Mouse (Mus musculus): ENCODE measurements around the gene Gltpd2.
"Not testable (repeated sequence)": the region's sequence is repeated elsewhere in the genome, so short reads cannot be mapped to it uniquely, and the experiment has no call there.

The Gltpd2 gene

GRCm38 (mm10) chr11:70518923-70519322 lies at the start of gene Gltpd2:
Gene Gltpd2 (plus strand): TSS chr11:70519196.
- no peak for DNase-seq

GRCm38 (mm10) chr11:70469764-70470163 lies 49.2 kb upstream of the Gltpd2 start:
- DNase-seq, result no peak

GRCm38 (mm10) chr11:70472716-70473115 lies 46.3 kb upstream of the Gltpd2 start:
- DNase-seq, result no peak

- not testable (repeated sequence) for DNase-seq
These were observed 45.7 kb upstream of the Gltpd2 start for GRCm38 (mm10) chr11:70473291-70473690.

GRCm38 (mm10) chr11:70474872-70475534 lies 44.0 kb upstream of the Gltpd2 start:
- DNase-seq, result no peak

- DNase-seq, result no peak
These were observed 33.5 kb upstream of the Gltpd2 start for GRCm38 (mm10) chr11:70485498-70485897.

DNA sequence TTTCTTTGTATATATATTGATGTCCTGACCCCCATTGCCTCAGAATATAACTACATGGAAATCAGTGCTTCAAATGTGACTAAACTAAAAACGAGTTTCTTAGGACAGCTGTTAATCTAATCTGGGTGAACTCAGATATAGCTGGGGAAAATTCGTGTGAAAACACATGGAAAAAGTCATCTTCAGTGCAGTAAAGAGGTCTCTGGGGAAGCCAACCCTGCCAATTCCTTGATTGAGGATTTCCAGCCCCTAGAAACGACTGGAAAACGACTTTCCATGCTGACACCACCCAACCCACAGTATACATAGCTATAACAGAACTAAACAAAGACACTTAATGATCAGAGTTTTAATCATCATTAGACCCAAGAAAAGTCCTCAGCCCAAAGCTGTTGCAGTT lies 31.2 kb upstream of the Gltpd2 start:
- no peak for DNase-seq

DNA sequence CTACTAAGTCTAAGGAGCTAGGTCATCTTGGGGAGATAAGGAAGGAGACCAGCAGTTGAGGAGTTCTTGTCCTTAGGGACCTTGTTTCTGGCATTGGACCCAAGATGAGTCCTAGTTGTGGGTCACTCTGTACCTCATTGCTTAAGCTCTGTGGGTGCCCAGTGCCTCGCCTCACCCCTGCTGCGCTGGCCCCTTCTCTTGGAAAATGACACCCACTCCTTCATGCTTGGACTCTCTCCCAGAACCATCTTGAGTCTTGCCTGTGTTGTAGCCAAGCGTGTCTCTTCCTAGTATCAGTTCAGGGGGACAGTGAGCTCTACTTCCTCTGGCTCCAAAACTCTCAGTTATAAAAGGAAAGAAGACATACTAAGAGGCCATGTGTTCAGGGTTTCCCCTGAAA lies 29.9 kb upstream of the Gltpd2 start:
- no peak for DNase-seq

DNA sequence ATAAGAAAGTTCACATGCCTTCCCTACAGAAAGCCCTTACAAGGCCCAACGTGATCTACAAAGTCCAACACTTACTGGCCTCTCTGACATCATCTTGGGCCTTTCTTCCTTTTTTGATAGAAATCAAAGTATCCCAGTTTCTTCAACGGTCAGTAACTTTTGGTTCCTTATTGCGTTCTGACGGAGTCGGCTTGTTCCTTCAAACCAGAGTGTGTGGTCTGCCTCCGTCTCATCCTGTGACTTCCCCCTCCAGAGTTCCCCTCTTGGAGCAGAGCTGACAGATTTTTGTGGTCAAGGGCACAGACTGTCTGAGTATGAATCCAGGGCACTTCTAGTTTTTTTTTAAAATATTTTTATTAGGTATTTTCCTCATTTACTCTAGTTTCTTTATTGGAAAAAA lies 29.3 kb upstream of the Gltpd2 start:
- DNase-seq, result no peak

GRCm38 (mm10) chr11:70499566-70500475 lies 19.2 kb upstream of the Gltpd2 start:
- no peak for DNase-seq

DNA sequence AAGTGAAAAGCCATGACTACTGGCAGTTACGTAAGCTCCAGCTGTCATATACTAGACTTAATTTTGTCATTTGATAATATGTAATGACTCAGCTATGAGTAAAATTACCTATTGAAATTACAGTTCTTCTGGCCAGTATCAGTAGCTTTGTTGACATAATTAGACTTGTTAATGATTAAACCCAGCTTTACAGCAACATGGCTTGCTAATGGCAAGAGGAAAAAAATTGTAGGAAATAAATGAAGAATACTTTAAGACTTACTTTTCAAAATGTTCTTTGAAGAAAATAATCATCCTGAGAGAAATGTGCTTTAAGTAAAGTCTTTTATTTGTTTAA lies 18.6 kb upstream of the Gltpd2 start:
- no peak for DNase-seq

GRCm38 (mm10) chr11:70502018-70502417 lies 17.0 kb upstream of the Gltpd2 start:
- DNase-seq, result no peak

GRCm38 (mm10) chr11:70504970-70505369 lies 14.0 kb upstream of the Gltpd2 start, which contains the start of gene Tm4sf5:
Gene Tm4sf5 (plus strand): TSS chr11:70505244.
- DNase-seq, result no peak

DNA sequence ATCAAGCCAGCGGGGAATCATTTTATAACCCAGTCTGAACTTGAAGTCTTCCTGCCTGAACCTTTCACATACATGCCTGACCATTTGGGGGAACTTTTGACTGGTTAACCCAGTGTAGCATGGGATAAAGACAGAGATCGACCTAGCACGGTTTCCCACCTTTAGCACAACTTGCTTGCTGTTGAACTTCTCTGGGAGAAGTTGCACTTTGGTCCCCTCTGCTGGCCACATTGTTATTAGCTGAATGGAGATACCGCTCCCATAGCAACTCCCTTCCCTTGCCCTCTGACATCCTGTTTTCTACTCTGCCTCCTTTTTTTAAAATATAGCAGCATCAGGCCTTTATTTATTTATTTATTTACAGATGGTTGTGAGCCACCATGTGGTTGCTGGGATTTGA lies 12.6 kb upstream of the Gltpd2 start:
- peak; percentile 53 to 78 for DNase-seq

DNA sequence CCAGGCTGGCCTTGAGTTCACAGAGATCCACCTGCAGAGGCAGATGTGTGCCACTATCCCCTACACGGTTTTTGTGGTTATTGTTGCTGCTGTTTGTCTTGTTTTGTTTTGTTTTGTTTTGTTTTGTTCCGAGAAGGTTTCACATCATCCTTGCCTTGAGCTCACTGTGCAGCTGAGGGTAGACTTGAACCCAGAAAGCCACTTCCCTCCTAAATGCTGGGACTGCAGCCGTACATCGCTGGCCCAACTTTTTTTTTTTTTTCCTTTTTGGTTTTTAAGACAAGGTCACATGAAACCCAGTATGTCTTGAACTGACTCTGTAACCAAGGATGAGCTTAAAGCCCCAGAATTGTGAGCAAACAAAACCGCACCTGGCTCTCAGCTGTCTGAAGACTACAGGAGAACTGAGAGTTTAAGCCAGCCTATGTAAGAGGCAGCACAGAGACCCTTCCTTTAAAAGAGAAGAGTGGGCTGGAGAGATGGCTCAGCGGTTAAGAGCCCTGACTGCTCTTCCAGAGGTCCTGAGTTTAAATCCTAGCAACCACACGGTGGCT lies 12.0 kb upstream of the Gltpd2 start:
- DNase-seq, result peak in 1 of 2 experiments; percentile 60

- DNase-seq, result peak in 1 of 2 experiments; percentile 39
These were observed 9.0 kb upstream of the Gltpd2 start for GRCm38 (mm10) chr11:70509753-70510564.

GRCm38 (mm10) chr11:70511242-70511641 lies 7.8 kb upstream of the Gltpd2 start:
- no peak for DNase-seq

DNA sequence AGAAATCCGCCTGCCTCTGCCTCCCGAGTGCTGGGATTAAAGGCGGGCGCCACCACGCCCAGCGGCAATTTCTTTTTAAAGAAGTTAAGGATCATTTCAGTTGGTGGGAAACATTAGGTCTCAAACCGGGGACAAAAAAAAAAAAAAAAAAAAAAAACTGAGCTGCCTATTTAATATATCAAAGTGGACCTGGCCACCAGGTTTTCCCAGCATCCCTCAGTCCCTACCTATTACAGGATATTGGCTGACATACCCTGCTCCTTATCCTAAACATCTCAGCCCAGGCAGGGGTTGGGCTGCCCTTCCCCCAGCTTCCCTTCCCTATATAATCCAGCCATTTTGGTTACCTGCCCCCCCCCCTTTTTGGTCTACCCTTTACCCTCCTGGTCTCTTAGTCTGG lies 7.2 kb upstream of the Gltpd2 start:
- DNase-seq, result no peak

DNA sequence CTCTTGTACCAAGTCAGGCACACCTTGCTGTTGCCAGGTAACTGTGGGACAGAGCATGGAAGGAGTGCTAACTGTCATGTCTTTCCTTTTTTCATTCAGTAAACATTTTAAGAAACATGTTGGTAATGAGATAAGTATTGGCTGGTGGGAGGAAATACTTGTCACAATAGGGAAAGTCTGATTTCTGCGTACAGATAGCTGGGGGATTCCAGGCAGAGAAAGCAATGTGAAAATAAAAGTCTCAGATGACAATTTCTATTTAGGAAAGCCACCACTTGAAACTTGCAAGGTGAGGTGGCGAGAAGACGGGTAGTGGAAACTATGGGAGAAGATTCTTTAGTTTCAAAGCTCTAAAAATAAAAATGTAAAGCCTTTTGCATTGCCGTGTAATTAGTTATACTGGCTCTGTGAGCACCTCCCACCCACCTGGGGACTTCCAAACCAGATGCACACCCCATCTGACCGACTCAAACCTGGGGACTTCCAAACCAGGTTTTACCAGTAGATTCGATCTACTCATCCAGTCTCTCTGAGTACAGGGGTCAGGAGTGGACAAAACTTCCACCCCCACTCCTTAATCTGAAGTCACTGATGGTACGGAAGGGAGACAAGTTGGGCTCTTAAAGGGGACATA lies 6.2 kb upstream of the Gltpd2 start:
- no peak for DNase-seq

GRCm38 (mm10) chr11:70513520-70513919 lies 5.5 kb upstream of the Gltpd2 start:
- DNase-seq, result no peak

GRCm38 (mm10) chr11:70514288-70514687 lies 4.7 kb upstream of the Gltpd2 start, which contains the start of gene Vmo1:
Gene Vmo1 (minus strand): TSS chr11:70514616.
- no peak for DNase-seq

DNA sequence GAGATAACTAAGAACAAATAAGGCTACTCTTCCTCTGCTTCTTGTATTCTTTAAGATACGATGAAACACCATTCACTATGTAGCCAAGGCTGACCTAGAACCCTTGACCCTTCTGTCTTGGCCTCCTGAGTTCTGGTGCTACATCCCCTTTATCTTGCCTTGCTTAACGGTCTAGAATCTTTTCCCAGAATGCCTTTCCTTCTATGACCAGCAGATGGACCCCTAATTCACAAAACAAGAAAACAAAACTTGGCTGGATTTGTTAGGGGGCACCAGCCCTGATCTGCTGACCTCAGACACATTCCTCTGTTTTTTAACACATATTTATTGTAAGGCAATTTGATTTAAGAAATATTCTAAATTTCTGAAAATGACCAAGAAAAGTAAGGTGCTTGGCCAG lies 2.6 kb upstream of the Gltpd2 start:
- no peak for DNase-seq

Measured in thymus, adult 18-20 months (tissue).